Mouse (Mus musculus): ENCODE results near the gene Gm28230. TPM values are rescaled to one million over a fixed set of nuclear protein-coding genes. Genes with fewer than 3 reads are reported as not detected.

Gm28230 gene
- polyA plus RNA-seq (2015; fragmentation: Nextera tagmentation; extraction: Ambion mirVana) = 0.24 TPM in 1 of 2 replicates, not detected in the other

- H3K9me3 ChIP-seq (ENCODE audit: control insufficient read depth, low read length) = no peaks in the 10 kb centered on the region
- H3K27me3 ChIP-seq (replicated peaks; ENCODE audit: control insufficient read depth, insufficient read depth, low read length) = peaks cover 68% of the 10 kb centered on the region
- H3K36me3 ChIP-seq (ENCODE audit: control insufficient read depth, insufficient read depth, low read length) = no peaks in the 10 kb centered on the region
- no peak for ATAC-seq
- peak within 1 kb of the TSS; percentile 33; the same call in 1 of the 2 replicates for H3K27ac ChIP-seq (ENCODE audit: low read length)
- peaks cover 11% of the 10 kb centered on the region; the same call in 1 of the 2 replicates for H3K4me1 ChIP-seq (ENCODE audit: control insufficient read depth, insufficient read depth, low read length)
- H3K9ac ChIP-seq (ENCODE audit: low read depth, low read length) = peak within 1 kb of the TSS; percentile 56
- H3K4me2 ChIP-seq (ENCODE audit: low read depth, low read length) = peak within 1 kb of the TSS; percentile 49
- 49% methylated on average over 5 of the region's 5 CpGs for WGBS
- peak within 1 kb of the TSS; percentile 41 for H3K4me3 ChIP-seq (ENCODE audit: low read length)
These were observed at the start of gene Gm28230 for GRCm38 (mm10) chr2:74726551-74726950. Gm28230 (plus strand) TSS chr2:74726728.

DNA sequence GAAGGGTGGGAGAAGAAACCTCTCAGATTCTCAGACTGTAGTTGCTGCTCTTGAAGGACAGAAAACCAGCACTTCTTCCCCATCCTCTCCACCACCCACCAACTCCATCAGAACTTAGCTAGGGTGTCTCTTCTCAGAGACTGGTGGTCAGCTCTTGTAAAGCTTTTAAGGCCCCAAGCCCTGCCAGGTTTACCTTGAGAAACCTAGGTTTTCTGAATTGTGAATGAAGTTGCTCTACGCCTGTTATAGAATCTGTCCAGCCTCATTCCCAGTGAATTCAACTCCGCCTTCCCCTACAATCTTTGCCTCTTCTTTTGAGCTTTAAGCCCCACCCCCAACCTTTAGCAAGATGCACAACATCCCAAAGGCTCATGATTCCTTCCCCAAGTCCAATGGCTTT, 49.4 kb upstream of the Gm28230 start:
- Histone ChIP-seq H3K9ac (ENCODE audit: low read depth, low read length) (no peak overlapping the region), H3K27me3 (replicated peaks; ENCODE audit: control insufficient read depth, insufficient read depth, low read length) (peaks cover 93% of the 10 kb centered on the region), H3K9me3 (ENCODE audit: control insufficient read depth, low read length) (no peaks in the 10 kb centered on the region), H3K4me2 (ENCODE audit: low read depth, low read length) (no peak overlapping the region), H3K4me3 (ENCODE audit: low read length) (no peak overlapping the region), H3K4me1 (ENCODE audit: control insufficient read depth, insufficient read depth, low read length) (peaks cover 6% of the 10 kb centered on the region; the same call in 1 of the 2 replicates), H3K36me3 (ENCODE audit: control insufficient read depth, insufficient read depth, low read length) (no peaks in the 10 kb centered on the region), H3K27ac (ENCODE audit: low read length) (no peak overlapping the region)
- ATAC-seq = no peak
- 32% methylated on average over 2 of the region's 2 CpGs for WGBS

DNA sequence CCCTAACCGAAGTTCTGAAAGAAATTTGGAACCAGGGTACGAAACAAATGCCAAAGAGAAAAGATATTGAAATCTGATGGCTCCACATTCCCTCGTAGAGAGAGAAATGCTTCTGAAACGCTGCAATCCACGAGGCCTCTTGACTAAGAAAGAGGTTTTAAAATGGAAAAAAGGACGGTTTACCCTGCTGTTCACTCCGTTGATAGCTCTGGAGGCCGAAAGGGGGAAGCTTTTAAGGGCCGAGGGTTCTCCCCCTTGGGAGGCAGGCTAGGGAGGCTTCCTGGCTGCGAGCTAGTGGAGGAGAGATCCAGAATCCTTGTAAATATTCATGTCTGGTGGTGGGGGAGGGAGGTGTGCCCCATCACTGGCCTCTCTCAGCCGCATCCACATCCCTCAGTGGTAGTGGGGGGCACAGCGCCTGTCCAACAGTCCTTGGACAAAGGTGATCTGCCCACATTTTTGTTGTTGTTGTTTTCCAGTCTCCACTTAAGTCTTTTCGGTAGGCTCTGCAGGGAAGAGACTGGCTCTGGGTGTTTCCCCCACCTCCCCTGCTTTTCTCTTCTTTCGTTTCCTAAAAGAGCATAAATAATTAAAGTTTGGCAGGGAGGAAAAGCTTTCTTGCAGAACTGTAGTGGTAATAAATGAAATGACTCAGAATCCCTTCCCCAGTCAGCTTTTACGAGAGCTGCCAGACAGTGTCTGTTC, 47.5 kb upstream of the Gm28230 start, which contains the start of gene Hoxd11:
Gene Hoxd11, plus strand, starts transcription at position 667 of the 705 bp plus-strand sequence.
- H3K27ac ChIP-seq (ENCODE audit: low read length) = no peak within 1 kb of the TSS
- peaks cover 12% of the 10 kb centered on the region for H3K4me1 ChIP-seq (ENCODE audit: control insufficient read depth, insufficient read depth, low read length)
- H3K4me3 ChIP-seq (ENCODE audit: low read length) = peak within 1 kb of the TSS; percentile 3; the same call in 1 of the 2 replicates
- no peaks in the 10 kb centered on the region for H3K9me3 ChIP-seq (ENCODE audit: control insufficient read depth, low read length)
- H3K36me3 ChIP-seq (ENCODE audit: control insufficient read depth, insufficient read depth, low read length) = no peaks in the 10 kb centered on the region
- no peak for ATAC-seq
- H3K4me2 ChIP-seq (ENCODE audit: low read depth, low read length) = no peak within 1 kb of the TSS
- peaks cover 96% of the 10 kb centered on the region for H3K27me3 ChIP-seq (replicated peaks; ENCODE audit: control insufficient read depth, insufficient read depth, low read length)
- WGBS = 2% methylated on average over 15 of the region's 15 CpGs
- no peak within 1 kb of the TSS for H3K9ac ChIP-seq (ENCODE audit: low read depth, low read length)

GRCm38 (mm10) chr2:74679596-74679971, 46.9 kb upstream of the Gm28230 start:
- H3K9me3 ChIP-seq (ENCODE audit: control insufficient read depth, low read length) = no peaks in the 10 kb centered on the region
- peaks cover 95% of the 10 kb centered on the region for H3K27me3 ChIP-seq (replicated peaks; ENCODE audit: control insufficient read depth, insufficient read depth, low read length)
- WGBS = under 1% methylated on average over 26 of the region's 26 CpGs

DNA sequence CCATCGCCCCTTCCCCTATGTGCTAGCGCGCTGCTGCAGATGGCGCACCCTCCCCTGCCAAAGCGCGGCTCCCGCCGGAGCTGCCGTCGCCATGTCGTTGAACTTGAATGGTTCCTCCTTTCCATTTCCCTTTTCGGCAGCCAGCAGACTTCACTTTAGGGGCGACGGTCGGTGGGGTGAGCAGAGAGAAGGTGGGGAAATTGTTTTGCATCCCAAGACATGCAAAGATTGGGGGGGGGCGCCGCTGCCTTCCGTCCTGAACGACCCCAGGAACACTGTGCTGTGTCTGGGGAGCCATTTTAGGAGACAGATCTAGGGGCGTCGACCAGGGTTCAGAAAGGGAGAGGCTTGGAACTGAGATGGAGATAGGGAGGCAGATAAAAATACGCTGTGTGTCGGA, 46.5 kb upstream of the Gm28230 start:
- Histone ChIP-seq H3K36me3 (ENCODE audit: control insufficient read depth, insufficient read depth, low read length) (no peaks in the 10 kb centered on the region), H3K27ac (ENCODE audit: low read length) (no peak overlapping the region), H3K4me2 (ENCODE audit: low read depth, low read length) (no peak overlapping the region), H3K4me1 (ENCODE audit: control insufficient read depth, insufficient read depth, low read length) (peaks cover 12% of the 10 kb centered on the region), H3K9ac (ENCODE audit: low read depth, low read length) (no peak overlapping the region), H3K27me3 (replicated peaks; ENCODE audit: control insufficient read depth, insufficient read depth, low read length) (peaks cover 93% of the 10 kb centered on the region), H3K9me3 (ENCODE audit: control insufficient read depth, low read length) (no peaks in the 10 kb centered on the region), H3K4me3 (ENCODE audit: low read length) (peak overlapping the region; percentile 3; the same call in 1 of the 2 replicates)
- no peak for ATAC-seq
- 2% methylated on average over 23 of the region's 23 CpGs for WGBS

More at GRCm38 (mm10) chr2:74679596-74679971, 46.9 kb upstream of the Gm28230 start:
- no peak for ATAC-seq
- Histone ChIP-seq H3K4me3 (ENCODE audit: low read length) (peak overlapping the region; percentile 3; the same call in 1 of the 2 replicates), H3K4me2 (ENCODE audit: low read depth, low read length) (no peak overlapping the region), H3K27ac (ENCODE audit: low read length) (no peak overlapping the region), H3K9ac (ENCODE audit: low read depth, low read length) (no peak overlapping the region), H3K36me3 (ENCODE audit: control insufficient read depth, insufficient read depth, low read length) (no peaks in the 10 kb centered on the region), H3K4me1 (ENCODE audit: control insufficient read depth, insufficient read depth, low read length) (peaks cover 12% of the 10 kb centered on the region)

- H3K27ac ChIP-seq (ENCODE audit: low read length) = no peak overlapping the region
- peak overlapping the region; percentile 34; the same call in 1 of the 2 replicates for H3K4me3 ChIP-seq (ENCODE audit: low read length)
- H3K36me3 ChIP-seq (ENCODE audit: control insufficient read depth, insufficient read depth, low read length) = no peaks in the 10 kb centered on the region
- H3K27me3 ChIP-seq (replicated peaks; ENCODE audit: control insufficient read depth, insufficient read depth, low read length) = peaks cover 91% of the 10 kb centered on the region
- no peak overlapping the region for H3K9ac ChIP-seq (ENCODE audit: low read depth, low read length)
- no peaks in the 10 kb centered on the region for H3K9me3 ChIP-seq (ENCODE audit: control insufficient read depth, low read length)
- peaks cover 12% of the 10 kb centered on the region for H3K4me1 ChIP-seq (ENCODE audit: control insufficient read depth, insufficient read depth, low read length)
- no peak for ATAC-seq
- no peak overlapping the region for H3K4me2 ChIP-seq (ENCODE audit: low read depth, low read length)
- 3% methylated on average over 21 of the region's 21 CpGs for WGBS
These were observed 45.7 kb upstream of the Gm28230 start for GRCm38 (mm10) chr2:74680561-74681398.

GRCm38 (mm10) chr2:74681594-74682531, 44.7 kb upstream of the Gm28230 start:
- H3K27ac ChIP-seq (ENCODE audit: low read length) = no peak overlapping the region
- ATAC-seq = peak; percentile 59

DNA sequence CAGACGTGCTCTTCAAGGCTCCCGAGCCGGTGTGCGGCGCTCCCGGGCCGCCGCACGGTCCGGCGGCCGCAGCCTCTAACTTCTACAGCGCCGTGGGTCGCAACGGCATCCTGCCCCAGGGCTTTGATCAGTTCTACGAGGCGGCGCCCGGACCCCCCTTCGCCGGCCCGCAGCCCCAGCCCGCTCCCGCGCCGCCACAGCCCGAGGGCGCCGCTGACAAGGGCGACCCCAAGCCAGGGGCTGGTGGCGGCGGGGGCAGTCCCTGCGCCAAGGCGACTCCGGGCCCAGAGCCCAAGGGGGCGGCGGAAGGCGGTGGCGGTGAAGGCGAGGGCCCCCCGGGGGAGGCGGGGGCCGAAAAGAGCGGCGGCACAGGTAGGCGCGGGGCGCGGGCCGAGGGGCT, 43.7 kb upstream of the Gm28230 start:
- Histone ChIP-seq H3K27ac (ENCODE audit: low read length) (no peak overlapping the region), H3K4me1 (ENCODE audit: control insufficient read depth, insufficient read depth, low read length) (peaks cover 12% of the 10 kb centered on the region), H3K4me2 (ENCODE audit: low read depth, low read length) (peak overlapping the region; percentile 42), H3K36me3 (ENCODE audit: control insufficient read depth, insufficient read depth, low read length) (no peaks in the 10 kb centered on the region), H3K9me3 (ENCODE audit: control insufficient read depth, low read length) (no peaks in the 10 kb centered on the region), H3K4me3 (ENCODE audit: low read length) (peak overlapping the region; percentile 34), H3K9ac (ENCODE audit: low read depth, low read length) (peak overlapping the region; percentile 43; the same call in 1 of the 2 replicates), H3K27me3 (replicated peaks; ENCODE audit: control insufficient read depth, insufficient read depth, low read length) (peaks cover 88% of the 10 kb centered on the region)
- under 1% methylated on average over 48 of the region's 51 CpGs for WGBS
- 0 out of 2 replicates have a peak, but pooled peaks have one; percentile 10 for ATAC-seq

More at GRCm38 (mm10) chr2:74681594-74682531, 44.7 kb upstream of the Gm28230 start:
- WGBS = under 1% methylated on average over 74 of the region's 78 CpGs
- Histone ChIP-seq H3K27me3 (replicated peaks; ENCODE audit: control insufficient read depth, insufficient read depth, low read length) (peaks cover 86% of the 10 kb centered on the region), H3K9ac (ENCODE audit: low read depth, low read length) (0 out of 2 replicates have a peak overlapping the region, but pooled peaks have one; percentile 10), H3K9me3 (ENCODE audit: control insufficient read depth, low read length) (no peaks in the 10 kb centered on the region), H3K4me3 (ENCODE audit: low read length) (peak overlapping the region; percentile 34), H3K4me1 (ENCODE audit: control insufficient read depth, insufficient read depth, low read length) (peaks cover 12% of the 10 kb centered on the region), H3K4me2 (ENCODE audit: low read depth, low read length) (peak overlapping the region; percentile 42), H3K36me3 (ENCODE audit: control insufficient read depth, insufficient read depth, low read length) (no peaks in the 10 kb centered on the region)
